ENCODE assay signal across 7 mouse cellular contexts in genomic region chr15:99771601-99772276, GRCm38 (mm10). TPM values are rescaled to one million over a fixed set of nuclear protein-coding genes. Genes with fewer than 3 reads are reported as not detected.
DNase-seq lines count a peak whose midpoint lies in the region; ATAC-seq and TF ChIP-seq lines count a peak whose summit lies in the region.

No protein-coding gene starts in this region.

- peak; percentile 4 for DNase-seq in spleen, adult 12 weeks (ENCODE audit: low spot score)
- no peak for DNase-seq in spleen, postnatal 10 days (ENCODE audit: low spot score in 2 of 2)
- peak; percentile 64 for DNase-seq in ZHBTc4 (ENCODE audit: low read depth, low spot score)
- peak; percentile 53 for DNase-seq in embryonic facial prominence, embryonic 14.5 days (ENCODE audit: low spot score)
- DNase-seq in hindbrain, embryonic 10.5 days (ENCODE audit: low spot score) = peak; percentile 64
- DNase-seq in limb, embryonic 14.5 days (ENCODE audit: low spot score) = peak; percentile 21

- TF ChIP-seq POLR2A in limb, embryonic 14.5 days (IDR thresholded peaks at IDR 0.05; ENCODE audit: borderline replicate concordance, extremely low read depth, insufficient read depth, insufficient read length) = no peak

- peaks cover 8% of the 10 kb centered on the region; the same call in 1 of the 2 replicates for H3K4me1 ChIP-seq in embryonic facial prominence, embryonic 14.5 days (ENCODE audit: control insufficient read depth, insufficient read depth, low read length)
- H3K4me1 ChIP-seq in hindbrain, embryonic 10.5 days (replicated peaks) = peaks cover 33% of the 10 kb centered on the region
- peaks cover 5% of the 10 kb centered on the region; the same call in 1 of the 2 replicates for H3K4me1 ChIP-seq in limb, embryonic 14.5 days (ENCODE audit: control insufficient read depth, insufficient read depth, low read length)
- peaks cover 12% of the 10 kb centered on the region for H3K4me1 ChIP-seq in neural tube, embryonic 12.5 days

- H3K27ac ChIP-seq in embryonic facial prominence, embryonic 14.5 days (replicated peaks; ENCODE audit: low read depth, low read length) = peak overlapping the region; percentile 94
- peak overlapping the region; percentile 97 for H3K27ac ChIP-seq in hindbrain, embryonic 10.5 days
- peak overlapping the region; percentile 93 for H3K27ac ChIP-seq in limb, embryonic 14.5 days (replicated peaks; ENCODE audit: low read depth, low read length)
- H3K27ac ChIP-seq in neural tube, embryonic 12.5 days = peak overlapping the region; percentile 79

- H3K36me3 ChIP-seq in embryonic facial prominence, embryonic 14.5 days (ENCODE audit: control insufficient read depth, insufficient read depth, low read length) = no peaks in the 10 kb centered on the region
- H3K36me3 ChIP-seq in hindbrain, embryonic 10.5 days = peaks cover 4% of the 10 kb centered on the region
- no peaks in the 10 kb centered on the region; the same call in 1 of the 2 replicates for H3K36me3 ChIP-seq in limb, embryonic 14.5 days (ENCODE audit: control insufficient read depth, insufficient read depth, low read length)
- H3K36me3 ChIP-seq in neural tube, embryonic 12.5 days = no peaks in the 10 kb centered on the region

- peak overlapping the region; percentile 84 for H3K4me3 ChIP-seq in embryonic facial prominence, embryonic 14.5 days (ENCODE audit: low read depth, low read length)
- peak overlapping the region; percentile 90 for H3K4me3 ChIP-seq in hindbrain, embryonic 10.5 days
- H3K4me3 ChIP-seq in limb, embryonic 14.5 days (replicated peaks; ENCODE audit: low read length) = peak overlapping the region; percentile 85
- H3K4me3 ChIP-seq in neural tube, embryonic 12.5 days = peak overlapping the region; percentile 63

- peak overlapping the region; percentile 80 for H3K9ac ChIP-seq in embryonic facial prominence, embryonic 14.5 days (ENCODE audit: low read depth, low read length)
- peak overlapping the region; percentile 95 for H3K9ac ChIP-seq in limb, embryonic 14.5 days (ENCODE audit: low read depth, low read length, severe bottlenecking)
- peak overlapping the region; percentile 93 for H3K9ac ChIP-seq in neural tube, embryonic 12.5 days

- H3K9me3 ChIP-seq in embryonic facial prominence, embryonic 14.5 days (ENCODE audit: control insufficient read depth, low read length) = no peaks in the 10 kb centered on the region
- H3K9me3 ChIP-seq in hindbrain, embryonic 10.5 days = no peaks in the 10 kb centered on the region
- H3K9me3 ChIP-seq in limb, embryonic 14.5 days (ENCODE audit: control insufficient read depth, low read length) = no peaks in the 10 kb centered on the region
- no peaks in the 10 kb centered on the region for H3K9me3 ChIP-seq in neural tube, embryonic 12.5 days

- H3K27me3 ChIP-seq in embryonic facial prominence, embryonic 14.5 days (replicated peaks; ENCODE audit: control insufficient read depth, insufficient read depth, low read length) = no peaks in the 10 kb centered on the region
- H3K27me3 ChIP-seq in hindbrain, embryonic 10.5 days (ENCODE audit: insufficient read depth, poor library complexity, severe bottlenecking) = no peaks in the 10 kb centered on the region
- no peaks in the 10 kb centered on the region for H3K27me3 ChIP-seq in limb, embryonic 14.5 days (ENCODE audit: control insufficient read depth, insufficient read depth, low read length)
- H3K27me3 ChIP-seq in neural tube, embryonic 12.5 days (replicated peaks) = no peaks in the 10 kb centered on the region

- under 1% methylated on average over 39 of the region's 59 CpGs for WGBS in embryonic facial prominence, embryonic 14.5 days
- WGBS in hindbrain, embryonic 10.5 days = under 1% methylated on average over 59 of the region's 59 CpGs
- WGBS in limb, embryonic 14.5 days = under 1% methylated on average over 38 of the region's 59 CpGs
- WGBS in neural tube, embryonic 12.5 days = under 1% methylated on average over 57 of the region's 59 CpGs

- peak overlapping the region; percentile 80 for H3K4me2 ChIP-seq in embryonic facial prominence, embryonic 14.5 days (ENCODE audit: low read depth, low read length)
- H3K4me2 ChIP-seq in limb, embryonic 14.5 days (replicated peaks; ENCODE audit: low read depth, low read length, severe bottlenecking) = peak overlapping the region; percentile 77
- H3K4me2 ChIP-seq in neural tube, embryonic 12.5 days (replicated peaks) = peak overlapping the region; percentile 84

- peak; percentile 67 for ATAC-seq in embryonic facial prominence, embryonic 14.5 days (ENCODE audit: low read depth)
- ATAC-seq in limb, embryonic 14.5 days (ENCODE audit: low FRiP score, low read depth) = peak; percentile 45
- ATAC-seq in neural tube, embryonic 12.5 days (ENCODE audit: low FRiP score, low read depth) = peak; percentile 83

RNA-seq across cellular contexts. Expression of gene Cers5, which starts 0.9 kb away (rescaled TPM):
- polyA plus RNA-seq in embryonic facial prominence, embryonic 14.5 days (2014; fragmentation: Nextera tagmentation; extraction: Ambion mirVana) = 70.3 and 81.1 TPM in 2 replicates
- 59.1 and 61.3 TPM in 2 replicates for polyA plus RNA-seq in hindbrain, embryonic 10.5 days (2016; fragmentation: Nextera tagmentation; extraction: Ambion mirVana)
- 75.1 and 89.2 TPM in 2 replicates for polyA plus RNA-seq in limb, embryonic 14.5 days (2012; rRNA removed)
- 84.9 and 85.8 TPM in 2 replicates for polyA plus RNA-seq in limb, embryonic 14.5 days (2014; fragmentation: Nextera tagmentation; extraction: Ambion mirVana)
- 65.6 and 67.3 TPM in 2 replicates for polyA plus RNA-seq in neural tube, embryonic 12.5 days (2016; fragmentation: Nextera tagmentation; extraction: Ambion mirVana)

RNA-seq across cellular contexts. Expression of gene Cox14, which starts 46.3 kb away (rescaled TPM):
- 176 and 180 TPM in 2 replicates for polyA plus RNA-seq in embryonic facial prominence, embryonic 14.5 days (2014; fragmentation: Nextera tagmentation; extraction: Ambion mirVana)
- 152 and 174 TPM in 2 replicates for polyA plus RNA-seq in hindbrain, embryonic 10.5 days (2016; fragmentation: Nextera tagmentation; extraction: Ambion mirVana)
- polyA plus RNA-seq in limb, embryonic 14.5 days (2012; rRNA removed) = 157 and 199 TPM in 2 replicates
- polyA plus RNA-seq in limb, embryonic 14.5 days (2014; fragmentation: Nextera tagmentation; extraction: Ambion mirVana) = 174 and 194 TPM in 2 replicates
- 169 and 170 TPM in 2 replicates for polyA plus RNA-seq in neural tube, embryonic 12.5 days (2016; fragmentation: Nextera tagmentation; extraction: Ambion mirVana)

RNA-seq across cellular contexts. Expression of gene Gpd1, which starts 54.4 kb away (rescaled TPM):
- 2.0 and 7.3 TPM in 2 replicates for polyA plus RNA-seq in embryonic facial prominence, embryonic 14.5 days (2014; fragmentation: Nextera tagmentation; extraction: Ambion mirVana)
- 0.54 and 0.78 TPM in 2 replicates for polyA plus RNA-seq in hindbrain, embryonic 10.5 days (2016; fragmentation: Nextera tagmentation; extraction: Ambion mirVana)
- 1.4 TPM in 2 replicates for polyA plus RNA-seq in limb, embryonic 14.5 days (2012; rRNA removed)
- polyA plus RNA-seq in limb, embryonic 14.5 days (2014; fragmentation: Nextera tagmentation; extraction: Ambion mirVana) = 0.15 and 0.22 TPM in 2 replicates
- polyA plus RNA-seq in neural tube, embryonic 12.5 days (2016; fragmentation: Nextera tagmentation; extraction: Ambion mirVana) = 0.97 and 1.4 TPM in 2 replicates

Comparison
In these comparisons a context has a peak if more than half of its experiments do, and no peak if none do; other contexts are left out.
1. DNase-seq: peak in spleen, adult 12 weeks (single experiment), ZHBTc4 (single experiment), embryonic facial prominence, embryonic 14.5 days (single experiment), hindbrain, embryonic 10.5 days (single experiment) and limb, embryonic 14.5 days (single experiment); none in spleen, postnatal 10 days (0 of 2).
2. Peak in every context shown above with its lines, with median percentiles within 50 percentile points of each other: ATAC-seq, H3K27ac ChIP-seq, H3K4me2 ChIP-seq, H3K4me3 ChIP-seq and H3K9ac ChIP-seq.